Comparison of ENCODE assay signal across 7 mouse cellular contexts in genomic region chr13:74025151-74026081, GRCm38 (mm10). TPM values are rescaled to one million over a fixed set of nuclear protein-coding genes. Genes with fewer than 3 reads are reported as not detected.
A peak's percentile ranks its signal among the peaks of the same experiment; 100 is the strongest.
DNase-seq lines count a peak whose midpoint lies in the region; ATAC-seq and TF ChIP-seq lines count a peak whose summit lies in the region.

No protein-coding gene starts in this region.

- peaks cover 11% of the 10 kb centered on the region for H3K4me1 ChIP-seq in neural tube, embryonic 13.5 days (replicated peaks)
- H3K4me1 ChIP-seq in heart, adult 2 months (ENCODE audit: control insufficient read depth, insufficient read depth, low read length), result peaks cover 17% of the 10 kb centered on the region

- no peak overlapping the region for H3K4me2 ChIP-seq in neural tube, embryonic 13.5 days

- intact Hi-C loops in heart, adult 2 months (cut with DNase I), result loop anchor here (1.0 to 2.0 kb wide), 2 partner anchors 15 to 55 kb away; no protein-coding TSS in a partner anchor

- WGBS in neural tube, embryonic 13.5 days, result 68% methylated on average over 4 of the region's 4 CpGs
- 34% methylated on average over 4 of the region's 4 CpGs for WGBS in heart, adult 2 months

- TF ChIP-seq EP300 in heart, adult 2 months (IDR thresholded peaks at IDR 0.05; ENCODE audit: insufficient read depth, low read depth, low read length), result no peak

- peaks cover 5% of the 10 kb centered on the region; the same call in 1 of the 2 replicates for H3K36me3 ChIP-seq in neural tube, embryonic 13.5 days
- H3K36me3 ChIP-seq in heart, adult 2 months (ENCODE audit: control insufficient read depth, insufficient read depth, low read length), result peaks cover 7% of the 10 kb centered on the region

- no peaks in the 10 kb centered on the region for H3K27me3 ChIP-seq in neural tube, embryonic 13.5 days
- H3K27me3 ChIP-seq in heart, adult 2 months (ENCODE audit: control insufficient read depth, insufficient read depth, low read length), result no peaks in the 10 kb centered on the region

- no peak for TF ChIP-seq POLR2A in brain, embryonic 14.5 days (IDR thresholded peaks at IDR 0.05; ENCODE audit: borderline replicate concordance, extremely low read depth, insufficient read depth, insufficient read length, poor library complexity, severe bottlenecking)
- no peak for TF ChIP-seq POLR2A in heart, adult 2 months (IDR thresholded peaks at IDR 0.05; ENCODE audit: insufficient read depth, low read depth, low read length)

- H3K4me3 ChIP-seq in neural tube, embryonic 13.5 days, result no peak overlapping the region
- no peak overlapping the region for H3K4me3 ChIP-seq in heart, adult 2 months

- no peak overlapping the region for H3K9ac ChIP-seq in neural tube, embryonic 13.5 days
- H3K9ac ChIP-seq in heart, adult 2 months (ENCODE audit: low read depth, low read length), result no peak overlapping the region

- 0 out of 2 replicates have a peak overlapping the region, but pooled peaks have one; percentile 29 for H3K27ac ChIP-seq in neural tube, embryonic 13.5 days (replicated peaks)
- H3K27ac ChIP-seq in heart, adult 2 months, result peak overlapping the region; percentile 62

- no peak for DNase-seq in neural tube, embryonic 10.5 days (ENCODE audit: extremely low spot score, low spot score)
- DNase-seq in brain, embryonic 14.5 days (ENCODE audit: low read depth), result peak; percentile 43
- peak; percentile 68 to 79 for DNase-seq in heart, adult 2 months
- DNase-seq in kidney, postnatal 14 days, result peak; percentile 26
- DNase-seq in natural killer cell, adult 2 months (ENCODE audit: low spot score in 2 of 2), result peak; percentile 13 to 19
- no peak for DNase-seq in left cerebral cortex, adult 18-20 months (ENCODE audit: low spot score in 2 of 2)

- TF ChIP-seq CTCF in brain, embryonic 14.5 days (IDR thresholded peaks at IDR 0.05; ENCODE audit: borderline replicate concordance, extremely low read depth, insufficient read depth, insufficient read length), result no peak
- TF ChIP-seq CTCF in heart, adult 2 months (IDR thresholded peaks at IDR 0.05), result no peak

- no peaks in the 10 kb centered on the region for H3K9me3 ChIP-seq in neural tube, embryonic 13.5 days

- H3K79me2 ChIP-seq in heart, adult 2 months (replicated peaks; ENCODE audit: control insufficient read depth, insufficient read depth, low read length), result no peaks in the 10 kb centered on the region; the same call in 1 of the 2 replicates

- ATAC-seq in neural tube, embryonic 13.5 days (ENCODE audit: low read depth), result peak; percentile 33; the same call in 1 of the 2 replicates

RNA-seq across cellular contexts. Expression of gene Tppp, which starts 16.2 kb away (rescaled TPM):
- polyA plus RNA-seq in neural tube, embryonic 13.5 days (2015; fragmentation: Nextera tagmentation; extraction: Ambion mirVana), result 6.5 and 6.7 TPM in 2 replicates
- 11.2 and 14.1 TPM in 2 replicates for polyA plus RNA-seq in brain, embryonic 14.5 days (2012; rRNA removed)
- 10 to 100 TPM; 14.3 to 15.6 TPM for total RNA-seq in heart, adult 2 months (2021)
- polyA plus RNA-seq in heart, adult 2 months (2012; rRNA removed), result 13.3 and 24.5 TPM in 2 replicates
- total RNA-seq in left cerebral cortex, adult 18-20 months (2021), result 100 to 1,000 TPM; 351 to 372 TPM

RNA-seq across cellular contexts. Expression of gene Cep72, which starts 36.7 kb away (rescaled TPM):
- polyA plus RNA-seq in neural tube, embryonic 13.5 days (2015; fragmentation: Nextera tagmentation; extraction: Ambion mirVana), result 7.3 and 7.8 TPM in 2 replicates
- polyA plus RNA-seq in brain, embryonic 14.5 days (2012; rRNA removed), result 9.1 and 12.1 TPM in 2 replicates
- total RNA-seq in heart, adult 2 months (2021), result under 1 TPM; 0.34 TPM
- polyA plus RNA-seq in heart, adult 2 months (2012; rRNA removed), result 0.68 and 1.2 TPM in 2 replicates
- under 1 TPM; 0.77 to 0.84 TPM for total RNA-seq in left cerebral cortex, adult 18-20 months (2021)

Comparison
In these comparisons a context has a peak if more than half of its experiments do, and no peak if none do; other contexts are left out.
1. DNase-seq: peak in brain, embryonic 14.5 days (single experiment), heart, adult 2 months (2 of 2), kidney, postnatal 14 days (single experiment) and natural killer cell, adult 2 months (2 of 2); none in neural tube, embryonic 10.5 days (single experiment) and left cerebral cortex, adult 18-20 months (0 of 2).